Comparison of ENCODE assay signal across 8 mouse cellular contexts in the genomic region with DNA sequence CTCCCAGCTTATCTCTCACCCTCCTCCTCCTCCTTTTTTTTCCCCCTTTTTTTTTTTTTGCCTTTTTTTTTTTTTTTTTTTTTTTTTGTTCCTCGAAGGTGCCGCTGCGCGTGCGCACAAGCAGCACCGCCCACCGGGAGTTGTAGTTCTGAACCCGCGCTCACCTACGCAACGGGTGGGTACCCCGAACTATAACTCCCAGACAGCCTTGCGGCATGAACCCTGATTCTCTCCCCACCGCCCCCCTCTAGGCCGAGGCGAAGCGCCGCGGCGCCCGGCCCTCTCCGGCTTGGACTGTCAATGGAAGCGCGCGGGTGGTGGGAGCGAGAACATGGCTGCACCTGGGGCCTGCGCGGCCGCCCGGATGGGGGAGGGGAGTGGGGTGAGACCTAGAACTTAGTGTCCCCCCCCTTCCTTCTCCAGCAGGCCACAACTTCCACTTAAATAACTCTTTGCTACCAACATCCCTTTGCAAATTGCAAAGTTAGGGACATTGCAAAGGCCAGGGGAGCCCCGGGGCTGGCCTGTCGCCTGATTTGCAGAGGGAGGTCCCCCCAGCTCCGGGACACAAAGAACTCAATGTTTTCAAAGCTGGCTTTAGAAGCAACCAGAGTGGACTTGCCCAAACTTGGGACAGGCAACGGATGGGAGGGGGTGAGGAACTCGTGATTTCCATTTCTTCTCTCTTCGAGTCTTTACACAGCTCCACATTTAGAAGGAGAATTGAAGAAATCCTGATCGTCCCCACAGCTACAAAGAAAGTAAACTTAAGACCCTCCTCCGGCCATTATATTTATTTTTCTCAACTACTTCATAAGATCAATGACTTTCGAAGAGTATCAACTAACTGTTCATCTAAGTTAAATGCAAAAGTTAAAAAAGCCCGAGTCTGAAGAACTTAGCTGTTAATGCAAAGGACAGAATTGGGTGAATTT. TPM values are rescaled to one million over a fixed set of nuclear protein-coding genes. Genes with fewer than 3 reads are reported as not detected.
A peak's percentile ranks its signal among the peaks of the same experiment; 100 is the strongest.
DNase-seq lines count a peak whose midpoint lies in the region; ATAC-seq lines count a peak whose summit lies in the region.

A gene (minus strand): TSS at position 73 of the 935 bp plus-strand sequence.

- peak within 1 kb of the TSS; percentile 98 for H3K4me3 ChIP-seq in intestine, embryonic 14.5 days (ENCODE audit: low read depth, low read length)

- peak within 1 kb of the TSS; percentile 100 for H3K27ac ChIP-seq in intestine, embryonic 14.5 days (ENCODE audit: low read depth)

- under 1% methylated on average over 40 of the region's 40 CpGs for WGBS in intestine, embryonic 14.5 days

- peaks cover 15% of the 10 kb centered on the region; the same call in 1 of the 2 replicates for H3K36me3 ChIP-seq in intestine, embryonic 14.5 days (ENCODE audit: control insufficient read depth, insufficient read depth, low read length)

- peaks cover 20% of the 10 kb centered on the region for H3K4me1 ChIP-seq in intestine, embryonic 14.5 days (replicated peaks; ENCODE audit: control insufficient read depth, insufficient read depth, low read length)

- DNase-seq in adrenal gland, adult 18-20 months (ENCODE audit: low spot score in 2 of 2): peak; percentile 90 to 92
- DNase-seq in embryo, embryonic 11 days: peak; percentile 98
- peak; percentile 97 for DNase-seq in gastrocnemius, postnatal 25 days
- DNase-seq in intestine, embryonic 14.5 days (ENCODE audit: low spot score): peak; percentile 96
- DNase-seq in left cerebral cortex, postnatal 14 days (ENCODE audit: low spot score in 2 of 2): peak; percentile 97
- peak; percentile 98 for DNase-seq in mesoderm, embryonic 11.5 days (ENCODE audit: low read depth, low spot score)
- peak; percentile 95 to 96 for DNase-seq in right cerebral cortex, postnatal 36 days (ENCODE audit: low spot score in 2 of 2)
- peak; percentile 96 for DNase-seq in yolk sac, embryonic 10.5 days (ENCODE audit: low spot score)

- no peaks in the 10 kb centered on the region for H3K27me3 ChIP-seq in intestine, embryonic 14.5 days (replicated peaks; ENCODE audit: control insufficient read depth, insufficient read depth, low read length)

- H3K9ac ChIP-seq in intestine, embryonic 14.5 days (ENCODE audit: low read length): peak within 1 kb of the TSS; percentile 100

- intact Hi-C loops in left cerebral cortex, postnatal 14 days (cut with DNase I): no loop called here

- H3K9me3 ChIP-seq in intestine, embryonic 14.5 days (ENCODE audit: control insufficient read depth, low read length): no peaks in the 10 kb centered on the region

- peak within 1 kb of the TSS; percentile 94 for H3K4me2 ChIP-seq in intestine, embryonic 14.5 days (ENCODE audit: low read length)

- peak; percentile 92 for ATAC-seq in intestine, embryonic 14.5 days (replicated peaks; ENCODE audit: low FRiP score, low TSS enrichment, low read depth)

RNA-seq across cellular contexts. Expression of the gene that starts here (rescaled TPM):
- total RNA-seq in adrenal gland, adult 18-20 months (2021): 100 to 1,000 TPM; 170 to 215 TPM
- total RNA-seq in gastrocnemius, postnatal 25 days (2021): 100 to 1,000 TPM; 102 to 106 TPM
- polyA plus RNA-seq in intestine, embryonic 14.5 days (2014; fragmentation: Nextera tagmentation; extraction: Ambion mirVana): 145 and 157 TPM in 2 replicates
- total RNA-seq in left cerebral cortex, postnatal 14 days (2021): 100 to 1,000 TPM; 205 to 240 TPM

Comparison
In these comparisons a context has a peak if more than half of its experiments do, and no peak if none do; other contexts are left out.
1. Peak in every context shown above with its lines: DNase-seq, ATAC-seq, H3K4me3 ChIP-seq and H3K27ac ChIP-seq.